ENCODE assay signal across 8 mouse cellular contexts in the genomic region with DNA sequence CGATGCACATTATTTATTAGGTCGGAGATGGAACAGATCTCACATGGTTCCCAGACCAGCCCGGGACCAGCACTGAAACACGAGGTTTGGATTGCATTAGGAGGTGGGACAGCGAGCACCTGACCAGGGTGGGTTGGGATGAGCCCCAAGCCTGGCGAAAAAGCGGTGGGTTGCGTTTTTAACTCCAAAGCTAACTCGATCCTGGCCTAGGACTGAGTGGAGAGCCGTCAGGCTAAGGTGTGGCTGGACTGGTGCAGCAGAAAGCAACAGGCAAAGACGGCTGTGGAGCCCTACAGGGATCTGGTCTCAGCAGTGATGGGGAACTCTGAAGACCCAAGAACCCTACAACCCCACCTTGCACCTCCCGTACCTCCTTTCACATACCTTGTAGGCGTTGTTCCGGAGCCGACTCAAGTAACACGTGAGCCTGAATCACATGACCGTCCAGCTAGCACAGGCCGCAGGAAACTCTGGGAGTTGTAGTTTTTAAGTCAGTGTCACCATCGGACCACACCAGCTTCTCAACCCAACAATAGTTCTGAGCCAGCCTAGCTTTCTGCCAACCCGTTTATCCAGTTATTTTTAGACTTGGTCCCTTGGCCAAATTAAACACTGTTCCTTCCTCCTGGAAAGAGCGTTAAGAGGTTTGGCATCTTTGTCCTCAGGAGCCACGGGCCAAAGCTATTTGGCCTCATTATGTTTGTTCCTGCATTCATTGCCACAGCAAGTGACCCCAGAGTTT. TPM values are rescaled to one million over a fixed set of nuclear protein-coding genes. Genes with fewer than 3 reads are reported as not detected.
DNase-seq lines count a peak whose midpoint lies in the region; ATAC-seq and TF ChIP-seq lines count a peak whose summit lies in the region.

Slc38a7 (minus strand) TSS at position 438 of the 742 bp plus-strand sequence.

- peaks cover 13% of the 10 kb centered on the region for H3K36me3 ChIP-seq in E14TG2a.4 (ENCODE audit: insufficient read depth, low read length)
- H3K36me3 ChIP-seq in forebrain, embryonic 11.5 days (ENCODE audit: control insufficient read depth, insufficient read depth, low read length): no peaks in the 10 kb centered on the region
- peaks cover under 1% of the 10 kb centered on the region; the same call in 1 of the 2 replicates for H3K36me3 ChIP-seq in heart, embryonic 16.5 days (ENCODE audit: control insufficient read depth, insufficient read depth)
- peaks cover 4% of the 10 kb centered on the region; the same call in 1 of the 2 replicates for H3K36me3 ChIP-seq in liver, embryonic 13.5 days
- H3K36me3 ChIP-seq in stomach, embryonic 15.5 days: 0 out of 2 replicates have a peak, but pooled peaks cover 4% of the 10 kb centered on the region

- H3K4me1 ChIP-seq in E14TG2a.4 (replicated peaks; ENCODE audit: low read depth, low read length): peaks cover 33% of the 10 kb centered on the region
- H3K4me1 ChIP-seq in forebrain, embryonic 11.5 days (replicated peaks; ENCODE audit: control insufficient read depth, insufficient read depth, low read length): peaks cover 3% of the 10 kb centered on the region; the same call in 1 of the 2 replicates
- peaks cover 14% of the 10 kb centered on the region for H3K4me1 ChIP-seq in heart, embryonic 16.5 days (ENCODE audit: control insufficient read depth, insufficient read depth, low read length)
- H3K4me1 ChIP-seq in liver, embryonic 13.5 days (replicated peaks): peaks cover 18% of the 10 kb centered on the region
- peaks cover 8% of the 10 kb centered on the region; the same call in 1 of the 2 replicates for H3K4me1 ChIP-seq in stomach, embryonic 15.5 days

- WGBS in forebrain, embryonic 11.5 days: 13% methylated on average over 22 of the region's 22 CpGs
- 14% methylated on average over 22 of the region's 22 CpGs for WGBS in heart, embryonic 16.5 days
- 15% methylated on average over 22 of the region's 22 CpGs for WGBS in liver, embryonic 13.5 days (ENCODE audit: insufficient replicate concordance)
- whole genome bisulfite sequencing in stomach, embryonic 15.5 days: 16% methylated on average over 22 of the region's 22 CpGs

- H3K27me3 ChIP-seq in E14TG2a.4 (ENCODE audit: insufficient read depth, low read length): no peaks in the 10 kb centered on the region
- H3K27me3 ChIP-seq in forebrain, embryonic 11.5 days (ENCODE audit: control insufficient read depth, insufficient read depth, low read length): no peaks in the 10 kb centered on the region
- H3K27me3 ChIP-seq in heart, embryonic 16.5 days (ENCODE audit: control insufficient read depth, insufficient read depth, low read length): no peaks in the 10 kb centered on the region
- H3K27me3 ChIP-seq in liver, embryonic 13.5 days: no peaks in the 10 kb centered on the region
- H3K27me3 ChIP-seq in stomach, embryonic 15.5 days (replicated peaks): no peaks in the 10 kb centered on the region

- DNase-seq in c-Kit-positive CD71-positive TER-119-negative erythroid progenitor cells, embryonic 14.5 days (ENCODE audit: low read depth): peak; percentile 78
- DNase-seq in forebrain, embryonic 11.5 days (ENCODE audit: low spot score): peak; percentile 75
- DNase-seq in kidney, postnatal 25 days: peak; percentile 91 to 92
- peak; percentile 59 for DNase-seq in liver, embryonic 13.5 days
- DNase-seq in natural killer cell, adult 2 months (ENCODE audit: low spot score in 2 of 2): peak; percentile 66 to 78

- H3K9ac ChIP-seq in forebrain, embryonic 11.5 days (ENCODE audit: low read length): peak within 1 kb of the TSS; percentile 58
- peak within 1 kb of the TSS; percentile 80 for H3K9ac ChIP-seq in heart, embryonic 16.5 days (ENCODE audit: low read length)
- H3K9ac ChIP-seq in liver, embryonic 13.5 days: peak within 1 kb of the TSS; percentile 69
- H3K9ac ChIP-seq in stomach, embryonic 15.5 days: peak within 1 kb of the TSS; percentile 49

- no peak within 1 kb of the TSS for H3K27ac ChIP-seq in forebrain, embryonic 11.5 days (ENCODE audit: low read depth, low read length)
- H3K27ac ChIP-seq in heart, embryonic 16.5 days (ENCODE audit: low read length): peak within 1 kb of the TSS; percentile 56
- peak within 1 kb of the TSS; percentile 60 for H3K27ac ChIP-seq in liver, embryonic 13.5 days
- H3K27ac ChIP-seq in stomach, embryonic 15.5 days: no peak within 1 kb of the TSS

- peak within 1 kb of the TSS; percentile 87 for H3K4me3 ChIP-seq in E14TG2a.4 (replicated peaks; ENCODE audit: low read length)
- H3K4me3 ChIP-seq in forebrain, embryonic 11.5 days (ENCODE audit: low read depth, low read length): peak within 1 kb of the TSS; percentile 71
- peak within 1 kb of the TSS; percentile 77 for H3K4me3 ChIP-seq in heart, embryonic 16.5 days (ENCODE audit: low read length)
- peak within 1 kb of the TSS; percentile 62 for H3K4me3 ChIP-seq in liver, embryonic 13.5 days (replicated peaks)
- H3K4me3 ChIP-seq in stomach, embryonic 15.5 days (replicated peaks): peak within 1 kb of the TSS; percentile 62

- peak within 1 kb of the TSS; percentile 87 for H3K4me2 ChIP-seq in forebrain, embryonic 11.5 days (ENCODE audit: low read depth, low read length, severe bottlenecking)
- peak within 1 kb of the TSS; percentile 94 for H3K4me2 ChIP-seq in heart, embryonic 16.5 days (ENCODE audit: low read depth, low read length)
- H3K4me2 ChIP-seq in liver, embryonic 13.5 days: peak within 1 kb of the TSS; percentile 71
- H3K4me2 ChIP-seq in stomach, embryonic 15.5 days: peak within 1 kb of the TSS; percentile 72

- H3K9me3 ChIP-seq in E14TG2a.4 (ENCODE audit: low read length): no peaks in the 10 kb centered on the region
- no peaks in the 10 kb centered on the region for H3K9me3 ChIP-seq in forebrain, embryonic 11.5 days (ENCODE audit: control insufficient read depth, low read length)
- H3K9me3 ChIP-seq in heart, embryonic 16.5 days (replicated peaks; ENCODE audit: control insufficient read depth, low read length): no peaks in the 10 kb centered on the region
- H3K9me3 ChIP-seq in liver, embryonic 13.5 days (replicated peaks): no peaks in the 10 kb centered on the region
- H3K9me3 ChIP-seq in stomach, embryonic 15.5 days: no peaks in the 10 kb centered on the region

- no peak for TF ChIP-seq CTCF in E14TG2a.4 (conservative IDR thresholded peaks at IDR 0.05; ENCODE audit: low read length)

- peak; percentile 97 for ATAC-seq in forebrain, embryonic 11.5 days (replicated peaks; ENCODE audit: low FRiP score)
- peak; percentile 96 for ATAC-seq in heart, embryonic 16.5 days (replicated peaks; ENCODE audit: extremely low read depth, insufficient read depth, low FRiP score)
- peak; percentile 86 for ATAC-seq in liver, embryonic 13.5 days (ENCODE audit: low read depth)
- peak; percentile 91 for ATAC-seq in stomach, embryonic 15.5 days (ENCODE audit: insufficient read depth, low FRiP score, low read depth)

RNA-seq across cellular contexts. Expression of gene Slc38a7, which starts in this region (rescaled TPM):
- polyA plus RNA-seq in forebrain, embryonic 11.5 days (2014; fragmentation: Nextera tagmentation; extraction: Ambion mirVana): 19.6 and 20.3 TPM in 2 replicates
- 11.4 and 11.7 TPM in 2 replicates for polyA plus RNA-seq in heart, embryonic 16.5 days (2015; fragmentation: Nextera tagmentation; extraction: Ambion mirVana)
- polyA plus RNA-seq in liver, embryonic 13.5 days (2015; fragmentation: Nextera tagmentation; extraction: Ambion mirVana): 7.1 and 9.1 TPM in 2 replicates
- 13.2 and 16.7 TPM in 2 replicates for polyA plus RNA-seq in stomach, embryonic 15.5 days (2015; fragmentation: Nextera tagmentation; extraction: Ambion mirVana)

Comparison
In these comparisons a context has a peak if more than half of its experiments do, and no peak if none do; other contexts are left out.
1. H3K27ac ChIP-seq: peak in heart, embryonic 16.5 days (single experiment) and liver, embryonic 13.5 days (single experiment); none in forebrain, embryonic 11.5 days (single experiment) and stomach, embryonic 15.5 days (single experiment).
2. Peak in every context shown above with its lines, with median percentiles within 50 percentile points of each other: H3K4me3 ChIP-seq, DNase-seq, ATAC-seq, H3K4me2 ChIP-seq and H3K9ac ChIP-seq.